Mouse (Mus musculus): Measurements from ENCODE around the gene Ascc1. TPM values are rescaled to one million over a fixed set of nuclear protein-coding genes. Genes with fewer than 3 reads are reported as not detected.

The Ascc1 gene
- polyA plus RNA-seq, 1 experiment = 99.2 TPM

DNA sequence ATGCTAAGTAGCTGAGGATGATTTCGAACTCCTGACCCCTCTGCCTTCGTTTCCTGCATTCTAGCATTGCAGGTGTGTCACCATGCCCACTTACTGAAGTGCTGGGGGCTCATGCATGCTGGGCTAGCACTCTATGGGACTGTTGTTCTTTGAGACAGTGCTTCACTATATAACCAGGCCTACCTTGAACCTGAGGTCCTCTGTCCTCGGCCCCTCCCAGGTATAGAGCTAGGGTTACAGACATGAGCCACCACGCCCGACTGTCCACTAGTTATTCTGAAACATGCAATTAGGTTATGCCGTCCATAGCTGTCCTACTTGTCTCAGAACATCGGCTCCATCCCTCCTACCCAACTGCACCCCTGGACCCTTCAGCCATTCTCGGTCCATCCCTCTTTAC is 30.8 kb upstream of the Ascc1 start:
- H3K36me3 ChIP-seq (ENCODE audit: control insufficient read depth, insufficient read depth, low read length) = no peaks in the 10 kb centered on the region
- peaks cover 15% of the 10 kb centered on the region for H3K4me1 ChIP-seq (ENCODE audit: control insufficient read depth, insufficient read depth, low read length)
- TF ChIP-seq POLR2A (IDR thresholded peaks at IDR 0.05; ENCODE audit: control insufficient read depth, low read depth, low read length) (no peak), CTCF (IDR thresholded peaks at IDR 0.05; ENCODE audit: control insufficient read depth, insufficient read depth, insufficient replicate concordance, low read depth, low read length) (no peak)
- no peak overlapping the region for H3K4me3 ChIP-seq (ENCODE audit: control insufficient read depth, low read depth, low read length)
- no peak overlapping the region for H3K27ac ChIP-seq (ENCODE audit: control insufficient read depth, insufficient read depth, low read depth, low read length)
- no peaks in the 10 kb centered on the region for H3K27me3 ChIP-seq (ENCODE audit: control insufficient read depth, insufficient read depth, low read length)

- H3K36me3 ChIP-seq (ENCODE audit: control insufficient read depth, insufficient read depth, low read length) = no peaks in the 10 kb centered on the region
- no peaks in the 10 kb centered on the region for H3K27me3 ChIP-seq (ENCODE audit: control insufficient read depth, insufficient read depth, low read length)
- no peak overlapping the region; the same call in 1 of the 2 replicates for H3K27ac ChIP-seq (ENCODE audit: control insufficient read depth, insufficient read depth, low read depth, low read length)
- TF ChIP-seq CTCF (IDR thresholded peaks at IDR 0.05; ENCODE audit: control insufficient read depth, insufficient read depth, insufficient replicate concordance, low read depth, low read length) = no peak
- TF ChIP-seq POLR2A (IDR thresholded peaks at IDR 0.05; ENCODE audit: control insufficient read depth, low read depth, low read length) = no peak
- peaks cover 13% of the 10 kb centered on the region for H3K4me1 ChIP-seq (ENCODE audit: control insufficient read depth, insufficient read depth, low read length)
- H3K4me3 ChIP-seq (ENCODE audit: control insufficient read depth, low read depth, low read length) = no peak overlapping the region
Measured at GRCm38 (mm10) chr10:59972534-59972933, 30.1 kb upstream of the Ascc1 start.

- no peaks in the 10 kb centered on the region for H3K36me3 ChIP-seq (ENCODE audit: control insufficient read depth, insufficient read depth, low read length)
- no peaks in the 10 kb centered on the region for H3K27me3 ChIP-seq (ENCODE audit: control insufficient read depth, insufficient read depth, low read length)
- TF ChIP-seq CTCF (IDR thresholded peaks at IDR 0.05; ENCODE audit: control insufficient read depth, insufficient read depth, insufficient replicate concordance, low read depth, low read length) (no peak), POLR2A (IDR thresholded peaks at IDR 0.05; ENCODE audit: control insufficient read depth, low read depth, low read length) (no peak)
- no peak overlapping the region for H3K4me3 ChIP-seq (ENCODE audit: control insufficient read depth, low read depth, low read length)
- H3K27ac ChIP-seq (ENCODE audit: control insufficient read depth, insufficient read depth, low read depth, low read length) = peak overlapping the region; percentile 37
- H3K4me1 ChIP-seq (ENCODE audit: control insufficient read depth, insufficient read depth, low read length) = peaks cover 13% of the 10 kb centered on the region
Measured at GRCm38 (mm10) chr10:59972999-59973398, 29.6 kb upstream of the Ascc1 start.

- TF ChIP-seq CTCF (IDR thresholded peaks at IDR 0.05; ENCODE audit: control insufficient read depth, insufficient read depth, insufficient replicate concordance, low read depth, low read length) (no peak), POLR2A (IDR thresholded peaks at IDR 0.05; ENCODE audit: control insufficient read depth, low read depth, low read length) (no peak)
- Histone ChIP-seq H3K27me3 (ENCODE audit: control insufficient read depth, insufficient read depth, low read length) (no peaks in the 10 kb centered on the region), H3K36me3 (ENCODE audit: control insufficient read depth, insufficient read depth, low read length) (no peaks in the 10 kb centered on the region), H3K4me1 (ENCODE audit: control insufficient read depth, insufficient read depth, low read length) (peaks cover 14% of the 10 kb centered on the region), H3K4me3 (ENCODE audit: control insufficient read depth, low read depth, low read length) (no peak overlapping the region), H3K27ac (ENCODE audit: control insufficient read depth, insufficient read depth, low read depth, low read length) (peak overlapping the region; percentile 44; the same call in 1 of the 2 replicates)
Measured at GRCm38 (mm10) chr10:59973400-59973799, 29.2 kb upstream of the Ascc1 start.

DNA sequence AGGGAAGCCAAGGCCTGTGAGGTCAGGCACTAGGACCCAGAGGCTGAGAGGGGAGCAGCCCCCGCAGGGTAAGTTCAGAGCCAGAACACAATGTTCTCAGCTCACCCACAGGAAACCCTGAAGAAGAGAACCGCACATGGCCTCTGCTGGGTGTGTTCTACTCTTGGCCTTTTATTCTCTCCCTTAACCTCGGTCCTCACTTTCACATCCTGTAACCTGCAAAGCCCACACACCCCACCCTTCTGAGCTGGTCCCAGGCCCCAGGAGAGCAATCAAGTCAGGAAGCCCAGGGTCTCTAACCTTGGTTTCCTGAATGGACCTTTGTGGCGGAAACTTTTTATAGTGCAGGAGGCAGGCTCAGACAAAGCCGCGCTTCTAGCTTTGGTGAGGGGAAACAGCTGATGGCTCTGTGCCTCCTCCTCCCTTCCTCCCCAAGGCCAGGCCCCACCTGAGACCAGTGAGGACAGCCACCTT is 28.4 kb upstream of the Ascc1 start:
- Histone ChIP-seq H3K4me3 (ENCODE audit: control insufficient read depth, low read depth, low read length) (no peak overlapping the region), H3K36me3 (ENCODE audit: control insufficient read depth, insufficient read depth, low read length) (no peaks in the 10 kb centered on the region), H3K27me3 (ENCODE audit: control insufficient read depth, insufficient read depth, low read length) (no peaks in the 10 kb centered on the region), H3K27ac (ENCODE audit: control insufficient read depth, insufficient read depth, low read depth, low read length) (peak overlapping the region; percentile 82), H3K4me1 (ENCODE audit: control insufficient read depth, insufficient read depth, low read length) (peaks cover 18% of the 10 kb centered on the region)
- TF ChIP-seq CTCF (IDR thresholded peaks at IDR 0.05; ENCODE audit: control insufficient read depth, insufficient read depth, insufficient replicate concordance, low read depth, low read length) = no peak
- TF ChIP-seq POLR2A (IDR thresholded peaks at IDR 0.05; ENCODE audit: control insufficient read depth, low read depth, low read length) = no peak

DNA sequence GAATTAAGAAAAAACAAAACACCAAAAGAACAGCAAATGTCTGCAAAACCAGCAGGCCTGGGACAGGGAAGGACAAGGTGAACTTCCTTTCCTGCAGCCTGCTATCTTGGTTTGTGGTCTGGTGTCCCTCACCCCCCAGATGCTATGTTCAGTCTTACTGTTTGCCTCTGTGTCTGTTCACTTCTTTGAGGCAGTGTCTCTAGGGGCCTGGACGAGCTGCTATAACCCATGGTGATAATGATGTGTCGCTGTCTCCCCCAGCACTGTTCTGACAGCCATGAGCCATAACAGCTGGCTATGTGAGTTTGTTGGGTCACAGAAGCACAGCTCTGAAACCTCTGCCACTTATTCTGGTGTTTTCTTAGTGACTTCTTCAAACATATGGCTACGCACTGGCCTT is 27.8 kb upstream of the Ascc1 start:
- Histone ChIP-seq H3K27me3 (ENCODE audit: control insufficient read depth, insufficient read depth, low read length) (no peaks in the 10 kb centered on the region), H3K4me3 (ENCODE audit: control insufficient read depth, low read depth, low read length) (no peak overlapping the region), H3K4me1 (ENCODE audit: control insufficient read depth, insufficient read depth, low read length) (peaks cover 18% of the 10 kb centered on the region), H3K36me3 (ENCODE audit: control insufficient read depth, insufficient read depth, low read length) (no peaks in the 10 kb centered on the region), H3K27ac (ENCODE audit: control insufficient read depth, insufficient read depth, low read depth, low read length) (peak overlapping the region; percentile 82)
- TF ChIP-seq CTCF (IDR thresholded peaks at IDR 0.05; ENCODE audit: control insufficient read depth, insufficient read depth, insufficient replicate concordance, low read depth, low read length) (no peak), POLR2A (IDR thresholded peaks at IDR 0.05; ENCODE audit: control insufficient read depth, low read depth, low read length) (no peak)

DNA sequence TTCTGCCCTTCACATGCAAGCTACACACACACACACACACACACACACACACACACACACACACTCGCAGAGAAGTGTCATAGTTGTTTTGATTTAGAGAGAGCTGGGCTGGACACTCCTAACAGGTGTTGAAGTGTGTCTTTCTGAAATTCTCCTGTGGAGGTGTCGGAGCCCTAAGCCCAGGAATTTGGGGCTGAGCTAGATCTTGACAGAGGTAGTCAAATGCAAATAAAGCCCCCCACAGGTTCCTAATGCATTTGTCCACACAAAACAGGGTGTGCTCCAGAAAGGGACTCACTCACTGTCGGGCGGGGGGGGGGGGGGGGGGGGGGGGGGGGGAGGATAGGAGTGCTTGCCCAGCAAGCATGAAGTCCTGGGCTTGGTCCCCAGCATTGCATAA is 25.5 kb upstream of the Ascc1 start:
- no peak overlapping the region for H3K27ac ChIP-seq (ENCODE audit: control insufficient read depth, insufficient read depth, low read depth, low read length)
- no peak overlapping the region for H3K4me3 ChIP-seq (ENCODE audit: control insufficient read depth, low read depth, low read length)
- no peak for TF ChIP-seq CTCF (IDR thresholded peaks at IDR 0.05; ENCODE audit: control insufficient read depth, insufficient read depth, insufficient replicate concordance, low read depth, low read length)
- no peak for TF ChIP-seq POLR2A (IDR thresholded peaks at IDR 0.05; ENCODE audit: control insufficient read depth, low read depth, low read length)
- peaks cover 14% of the 10 kb centered on the region for H3K4me1 ChIP-seq (ENCODE audit: control insufficient read depth, insufficient read depth, low read length)
- H3K27me3 ChIP-seq (ENCODE audit: control insufficient read depth, insufficient read depth, low read length) = no peaks in the 10 kb centered on the region
- no peaks in the 10 kb centered on the region for H3K36me3 ChIP-seq (ENCODE audit: control insufficient read depth, insufficient read depth, low read length)

All from testis, adult 2 months (tissue).